In the genomic region with DNA sequence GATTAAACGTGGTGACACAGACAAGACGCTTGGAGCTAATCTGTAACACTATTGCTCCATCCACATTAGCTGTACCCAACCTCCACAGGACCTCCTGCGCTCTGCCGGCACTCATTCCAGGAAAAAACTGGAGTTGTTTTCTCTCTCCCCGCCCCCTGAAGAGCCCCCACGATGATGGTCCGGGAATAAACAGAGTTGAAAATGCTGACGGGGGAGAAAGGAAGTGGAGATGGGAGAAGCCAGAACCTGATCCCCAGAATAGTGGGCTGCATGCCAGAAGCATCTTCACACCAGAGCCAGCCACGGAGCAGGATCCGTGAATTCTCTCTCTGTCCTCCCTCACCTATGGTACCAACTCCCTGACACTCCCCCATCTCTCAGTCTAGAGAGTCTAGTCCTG, we compare ENCODE assay signal across 10 mouse cellular contexts. TPM values are rescaled to one million over a fixed set of nuclear protein-coding genes. Genes with fewer than 3 reads are reported as not detected.
DNase-seq lines count a peak whose midpoint lies in the region; ATAC-seq lines count a peak whose summit lies in the region.
"Had no signal": no experiment of that assay in that cellular context is flagged by ENCODE, and none has a peak within 500 bp of the region (broad histone marks: within the 10 kb centered on the region; RNA-seq: fewer than 3 reads in every experiment).

No protein-coding gene starts in this region.

- H3K36me3 ChIP-seq in forebrain, embryonic 11.5 days (ENCODE audit: control insufficient read depth, insufficient read depth, low read length) = no peaks in the 10 kb centered on the region
- H3K36me3 ChIP-seq in forebrain, embryonic 12.5 days (replicated peaks) = no peaks in the 10 kb centered on the region
- no peaks in the 10 kb centered on the region for H3K36me3 ChIP-seq in liver, embryonic 11.5 days (ENCODE audit: control insufficient read depth, insufficient read depth, low read length)

- no peak overlapping the region for H3K9ac ChIP-seq in forebrain, embryonic 11.5 days (ENCODE audit: low read length)
- no peak overlapping the region for H3K9ac ChIP-seq in forebrain, embryonic 12.5 days
- no peak overlapping the region for H3K9ac ChIP-seq in liver, embryonic 11.5 days (ENCODE audit: low read depth, low read length)

- H3K4me3 ChIP-seq in forebrain, embryonic 11.5 days (ENCODE audit: low read depth, low read length) = no peak overlapping the region
- no peak overlapping the region for H3K4me3 ChIP-seq in forebrain, embryonic 12.5 days (replicated peaks)
- H3K4me3 ChIP-seq in liver, embryonic 11.5 days (ENCODE audit: low read depth, low read length) = peak overlapping the region; percentile 19

- WGBS in forebrain, embryonic 11.5 days = 33% methylated on average over 10 of the region's 10 CpGs
- 40% methylated on average over 10 of the region's 10 CpGs for WGBS in forebrain, embryonic 12.5 days
- 14% methylated on average over 10 of the region's 10 CpGs for WGBS in liver, embryonic 11.5 days

- no peak for ATAC-seq in forebrain, embryonic 11.5 days (replicated peaks; ENCODE audit: low FRiP score)
- ATAC-seq in forebrain, embryonic 12.5 days (ENCODE audit: low FRiP score) = no peak
- ATAC-seq in liver, embryonic 11.5 days (replicated peaks; ENCODE audit: low FRiP score) = no peak
- no peak for ATAC-seq in granulocyte monocyte progenitor cell, adult 5-6 weeks (replicated peaks; ENCODE audit: poor library complexity, severe bottlenecking)

- H3K27ac ChIP-seq in forebrain, embryonic 11.5 days (ENCODE audit: low read depth, low read length) = 0 out of 2 replicates have a peak overlapping the region, but pooled peaks have one; percentile 3
- no peak overlapping the region for H3K27ac ChIP-seq in forebrain, embryonic 12.5 days
- H3K27ac ChIP-seq in liver, embryonic 11.5 days (ENCODE audit: low read depth, low read length) = peak overlapping the region; percentile 80
- H3K27ac ChIP-seq: macrophage had no signal

- peaks cover 7% of the 10 kb centered on the region; the same call in 1 of the 2 replicates for H3K4me1 ChIP-seq in forebrain, embryonic 11.5 days (replicated peaks; ENCODE audit: control insufficient read depth, insufficient read depth, low read length)
- H3K4me1 ChIP-seq in forebrain, embryonic 12.5 days = peaks cover 18% of the 10 kb centered on the region
- peaks cover 44% of the 10 kb centered on the region for H3K4me1 ChIP-seq in liver, embryonic 11.5 days (replicated peaks; ENCODE audit: control insufficient read depth, insufficient read depth, low read length)

- H3K9me3 ChIP-seq in forebrain, embryonic 11.5 days (ENCODE audit: control insufficient read depth, low read length) = no peaks in the 10 kb centered on the region
- H3K9me3 ChIP-seq in forebrain, embryonic 12.5 days = no peaks in the 10 kb centered on the region
- no peaks in the 10 kb centered on the region for H3K9me3 ChIP-seq in liver, embryonic 11.5 days (ENCODE audit: control insufficient read depth, low read length)

- no peak overlapping the region for H3K4me2 ChIP-seq in forebrain, embryonic 11.5 days (ENCODE audit: low read depth, low read length, severe bottlenecking)
- H3K4me2 ChIP-seq in forebrain, embryonic 12.5 days = no peak overlapping the region
- peak overlapping the region; percentile 51 for H3K4me2 ChIP-seq in liver, embryonic 11.5 days

- H3K27me3 ChIP-seq in forebrain, embryonic 11.5 days (ENCODE audit: control insufficient read depth, insufficient read depth, low read length) = peaks cover 10% of the 10 kb centered on the region; the same call in 1 of the 2 replicates
- peaks cover 65% of the 10 kb centered on the region for H3K27me3 ChIP-seq in forebrain, embryonic 12.5 days
- no peaks in the 10 kb centered on the region; the same call in none of the 2 replicates for H3K27me3 ChIP-seq in liver, embryonic 11.5 days (replicated peaks; ENCODE audit: control insufficient read depth, insufficient read depth, low read length)

- no peak for DNase-seq in forebrain, embryonic 11.5 days (ENCODE audit: low spot score)
- peak; percentile 78 for DNase-seq in NIH3T3 (ENCODE audit: low read depth)
- peak; percentile 53 for DNase-seq in heart, postnatal 4 days
- no peak for DNase-seq in liver, embryonic 11.5 days (ENCODE audit: low spot score)
- DNase-seq in ovary, postnatal 10 days (ENCODE audit: low spot score) = no peak
- DNase-seq in cerebellum, adult 9-10 months = no peak

RNA-seq across cellular contexts. Expression of a gene that starts 16.1 kb away (rescaled TPM):
- polyA plus RNA-seq in forebrain, embryonic 11.5 days (2014; fragmentation: Nextera tagmentation; extraction: Ambion mirVana) = 0.24 and 0.55 TPM in 2 replicates
- 0.26 and 0.37 TPM in 2 replicates for polyA plus RNA-seq in forebrain, embryonic 12.5 days (2016; fragmentation: Nextera tagmentation; extraction: Ambion mirVana)
- under 1 TPM; 0.50 to 0.57 TPM for total RNA-seq in heart, postnatal 4 days (2021)
- 0.23 TPM in 1 of 2 replicates, not detected in the other for polyA plus RNA-seq in liver, embryonic 11.5 days (2014; fragmentation: Nextera tagmentation; extraction: Ambion mirVana)
- not detected in 2 replicates for total RNA-seq in granulocyte monocyte progenitor cell, adult 5-6 weeks (2014; fragmentation: Nextera tagmentation)
- total RNA-seq in granulocyte monocyte progenitor cell, adult 5-6 weeks (2017) = not detected in 2 replicates

RNA-seq across cellular contexts. Expression of a gene that starts 30.5 kb away (rescaled TPM):
- polyA plus RNA-seq in forebrain, embryonic 11.5 days (2014; fragmentation: Nextera tagmentation; extraction: Ambion mirVana) = 0.16 and 0.45 TPM in 2 replicates
- polyA plus RNA-seq in forebrain, embryonic 12.5 days (2016; fragmentation: Nextera tagmentation; extraction: Ambion mirVana) = 1.1 and 1.4 TPM in 2 replicates
- under 1 TPM; 0.09 to 0.10 TPM for total RNA-seq in heart, postnatal 4 days (2021)
- polyA plus RNA-seq in liver, embryonic 11.5 days (2014; fragmentation: Nextera tagmentation; extraction: Ambion mirVana) = 0.62 and 1.1 TPM in 2 replicates
- total RNA-seq in granulocyte monocyte progenitor cell, adult 5-6 weeks (2014; fragmentation: Nextera tagmentation) = not detected in 2 replicates
- not detected in 2 replicates for total RNA-seq in granulocyte monocyte progenitor cell, adult 5-6 weeks (2017)
- polyA plus RNA-seq: C2C12, macrophage had no signal

RNA-seq across cellular contexts. Expression of a gene that starts 32.2 kb away (rescaled TPM):
- polyA plus RNA-seq in forebrain, embryonic 11.5 days (2014; fragmentation: Nextera tagmentation; extraction: Ambion mirVana) = 0.32 and 0.33 TPM in 2 replicates
- polyA plus RNA-seq in forebrain, embryonic 12.5 days (2016; fragmentation: Nextera tagmentation; extraction: Ambion mirVana) = 0.65 and 1.0 TPM in 2 replicates
- under 1 TPM in 1 of 2 experiments, not detected in 1; 0.07 TPM for total RNA-seq in heart, postnatal 4 days (2021)
- 0.05 and 0.06 TPM in 2 replicates for polyA plus RNA-seq in liver, embryonic 11.5 days (2014; fragmentation: Nextera tagmentation; extraction: Ambion mirVana)
- not detected in 2 replicates for total RNA-seq in granulocyte monocyte progenitor cell, adult 5-6 weeks (2014; fragmentation: Nextera tagmentation)
- not detected in 2 replicates for total RNA-seq in granulocyte monocyte progenitor cell, adult 5-6 weeks (2017)
- polyA plus RNA-seq: C2C12, macrophage had no signal

RNA-seq across cellular contexts. Expression of a gene that starts 59.6 kb away (rescaled TPM):
- 8.2 and 8.6 TPM in 2 replicates for polyA plus RNA-seq in forebrain, embryonic 11.5 days (2014; fragmentation: Nextera tagmentation; extraction: Ambion mirVana)
- polyA plus RNA-seq in forebrain, embryonic 12.5 days (2016; fragmentation: Nextera tagmentation; extraction: Ambion mirVana) = 5.7 and 6.8 TPM in 2 replicates
- 10 to 100 TPM; 24.8 to 26.1 TPM for total RNA-seq in heart, postnatal 4 days (2021)
- polyA plus RNA-seq in liver, embryonic 11.5 days (2014; fragmentation: Nextera tagmentation; extraction: Ambion mirVana) = 15.5 and 18.4 TPM in 2 replicates
- 1.8 and 9.6 TPM in 2 replicates for total RNA-seq in granulocyte monocyte progenitor cell, adult 5-6 weeks (2014; fragmentation: Nextera tagmentation)
- 0.57 and 1.0 TPM in 2 replicates for total RNA-seq in granulocyte monocyte progenitor cell, adult 5-6 weeks (2017)

Comparison
In these comparisons a context has a peak if more than half of its experiments do, and no peak if none do; other contexts are left out.
1. DNase-seq: peak in NIH3T3 (single experiment) and heart, postnatal 4 days (single experiment); none in forebrain, embryonic 11.5 days (single experiment), liver, embryonic 11.5 days (single experiment), ovary, postnatal 10 days (single experiment) and cerebellum, adult 9-10 months (single experiment).